Mouse (Mus musculus): ENCODE measurements around the gene Ell. TPM values are rescaled to one million over a fixed set of nuclear protein-coding genes. Genes with fewer than 3 reads are reported as not detected.

Ell gene
- polyA plus RNA-seq, 1 experiment from 2014 or later: 9.7 TPM

- H3K4me3 ChIP-seq (replicated peaks): peak overlapping the region; percentile 32
- H3K36me3 ChIP-seq: no peaks in the 10 kb centered on the region
- H3K4me1 ChIP-seq (replicated peaks): peaks cover 99% of the 10 kb centered on the region
- H3K9me3 ChIP-seq (replicated peaks): no peaks in the 10 kb centered on the region
- WGBS (ENCODE audit: insufficient replicate concordance): 3% methylated on average over 9 of the region's 9 CpGs
- H3K27ac ChIP-seq: peak overlapping the region; percentile 92
- H3K9ac ChIP-seq: peak overlapping the region; percentile 67
- peak; percentile 82 for ATAC-seq (ENCODE audit: low read depth)
- peak overlapping the region; percentile 59 for H3K4me2 ChIP-seq
- peak; percentile 93 for DNase-seq
- H3K27me3 ChIP-seq: no peaks in the 10 kb centered on the region
Measured at GRCm38 (mm10) chr8:70618888-70619334, 79.7 kb downstream of the Ell start.

- Histone ChIP-seq H3K9me3 (replicated peaks) (no peaks in the 10 kb centered on the region), H3K4me1 (replicated peaks) (peaks cover 85% of the 10 kb centered on the region), H3K27me3 (no peaks in the 10 kb centered on the region), H3K4me3 (replicated peaks) (no peak overlapping the region), H3K4me2 (peak overlapping the region; percentile 49), H3K36me3 (no peaks in the 10 kb centered on the region), H3K9ac (peak overlapping the region; percentile 54), H3K27ac (peak overlapping the region; percentile 92)
- ATAC-seq (ENCODE audit: low read depth): peak; percentile 77
- 11% methylated on average over 3 of the region's 3 CpGs for WGBS (ENCODE audit: insufficient replicate concordance)
- peak; percentile 79 for DNase-seq
Measured at GRCm38 (mm10) chr8:70622220-70622619, 83.0 kb downstream of the Ell start.

GRCm38 (mm10) chr8:70625104-70625503 lies 85.8 kb downstream of the Ell start:
- peaks cover 68% of the 10 kb centered on the region for H3K4me1 ChIP-seq (replicated peaks)
- H3K4me2 ChIP-seq: no peak overlapping the region
- WGBS (ENCODE audit: insufficient replicate concordance): 27% methylated on average over 5 of the region's 5 CpGs
- no peak overlapping the region for H3K4me3 ChIP-seq (replicated peaks)
- H3K27ac ChIP-seq: 0 out of 2 replicates have a peak overlapping the region, but pooled peaks have one; percentile 92
- ATAC-seq (ENCODE audit: low read depth) (no peak), DNase-seq (no peak)
- H3K9me3 ChIP-seq (replicated peaks): no peaks in the 10 kb centered on the region
- no peaks in the 10 kb centered on the region for H3K27me3 ChIP-seq
- no peaks in the 10 kb centered on the region for H3K36me3 ChIP-seq
- H3K9ac ChIP-seq: no peak overlapping the region

- peaks cover 63% of the 10 kb centered on the region for H3K4me1 ChIP-seq (replicated peaks)
- WGBS (ENCODE audit: insufficient replicate concordance): 72% methylated on average over 5 of the region's 5 CpGs
- ATAC-seq (ENCODE audit: low read depth) (no peak), DNase-seq (no peak)
- no peak overlapping the region for H3K27ac ChIP-seq
- no peak overlapping the region for H3K9ac ChIP-seq
- H3K4me2 ChIP-seq: no peak overlapping the region
- H3K36me3 ChIP-seq: no peaks in the 10 kb centered on the region
- peaks cover 10% of the 10 kb centered on the region for H3K27me3 ChIP-seq
- H3K9me3 ChIP-seq (replicated peaks): no peaks in the 10 kb centered on the region
- no peak overlapping the region for H3K4me3 ChIP-seq (replicated peaks)
Measured at GRCm38 (mm10) chr8:70627041-70627440, 87.8 kb downstream of the Ell start.

- DNase-seq (no peak), ATAC-seq (ENCODE audit: low read depth) (no peak)
- H3K4me1 ChIP-seq (replicated peaks): peaks cover 58% of the 10 kb centered on the region
- H3K4me2 ChIP-seq: peak overlapping the region; percentile 89
- 61% methylated on average over 7 of the region's 7 CpGs for WGBS (ENCODE audit: insufficient replicate concordance)
- peak overlapping the region; percentile 85 for H3K27ac ChIP-seq
- H3K4me3 ChIP-seq (replicated peaks): peak overlapping the region; percentile 65
- no peaks in the 10 kb centered on the region for H3K36me3 ChIP-seq
- no peaks in the 10 kb centered on the region for H3K9me3 ChIP-seq (replicated peaks)
- peaks cover 10% of the 10 kb centered on the region for H3K27me3 ChIP-seq
- peak overlapping the region; percentile 70 for H3K9ac ChIP-seq
Measured at GRCm38 (mm10) chr8:70628986-70629490, 89.8 kb downstream of the Ell start.

GRCm38 (mm10) chr8:70629574-70630531 lies 90.6 kb downstream of the Ell start:
- DNase-seq (peak; percentile 81), ATAC-seq (ENCODE audit: low read depth) (peak; percentile 78)
- H3K9me3 ChIP-seq (replicated peaks): no peaks in the 10 kb centered on the region
- H3K36me3 ChIP-seq: no peaks in the 10 kb centered on the region
- peak overlapping the region; percentile 70 for H3K9ac ChIP-seq
- peak overlapping the region; percentile 85 for H3K27ac ChIP-seq
- peaks cover 58% of the 10 kb centered on the region for H3K4me1 ChIP-seq (replicated peaks)
- H3K27me3 ChIP-seq: peaks cover 10% of the 10 kb centered on the region
- peak overlapping the region; percentile 65 for H3K4me3 ChIP-seq (replicated peaks)
- H3K4me2 ChIP-seq: peak overlapping the region; percentile 89
- under 1% methylated on average over 60 of the region's 60 CpGs for WGBS (ENCODE audit: insufficient replicate concordance)

- H3K9ac ChIP-seq: peak overlapping the region; percentile 70
- peak overlapping the region; percentile 85 for H3K27ac ChIP-seq
- WGBS (ENCODE audit: insufficient replicate concordance): 12% methylated on average over 22 of the region's 22 CpGs
- DNase-seq (no peak), ATAC-seq (ENCODE audit: low read depth) (peak; percentile 53)
- peak overlapping the region; percentile 65 for H3K4me3 ChIP-seq (replicated peaks)
- no peaks in the 10 kb centered on the region for H3K9me3 ChIP-seq (replicated peaks)
- H3K36me3 ChIP-seq: no peaks in the 10 kb centered on the region
- H3K4me2 ChIP-seq: peak overlapping the region; percentile 89
- H3K27me3 ChIP-seq: peaks cover 10% of the 10 kb centered on the region
- peaks cover 61% of the 10 kb centered on the region for H3K4me1 ChIP-seq (replicated peaks)
Measured at GRCm38 (mm10) chr8:70630532-70631381, 91.5 kb downstream of the Ell start.

- H3K4me2 ChIP-seq: peak overlapping the region; percentile 89
- H3K9ac ChIP-seq: peak overlapping the region; percentile 70
- 13% methylated on average over 22 of the region's 24 CpGs for WGBS (ENCODE audit: insufficient replicate concordance)
- DNase-seq: no peak
- peak overlapping the region; percentile 65 for H3K4me3 ChIP-seq (replicated peaks)
- no peaks in the 10 kb centered on the region for H3K36me3 ChIP-seq
- H3K27me3 ChIP-seq: peaks cover 10% of the 10 kb centered on the region
- H3K4me1 ChIP-seq (replicated peaks): peaks cover 68% of the 10 kb centered on the region
- ATAC-seq (ENCODE audit: low read depth): peak; percentile 2; the same call in 1 of the 2 replicates
- peak overlapping the region; percentile 85 for H3K27ac ChIP-seq
- H3K9me3 ChIP-seq (replicated peaks): no peaks in the 10 kb centered on the region
Measured at GRCm38 (mm10) chr8:70631436-70631835, 92.2 kb downstream of the Ell start.

- 71% methylated on average over 6 of the region's 6 CpGs for WGBS (ENCODE audit: insufficient replicate concordance)
- ATAC-seq (ENCODE audit: low read depth): peak; percentile 3; the same call in 1 of the 2 replicates
- peaks cover 74% of the 10 kb centered on the region for H3K4me1 ChIP-seq (replicated peaks)
- H3K27me3 ChIP-seq: peaks cover 10% of the 10 kb centered on the region
- no peak for DNase-seq
- H3K9me3 ChIP-seq (replicated peaks): no peaks in the 10 kb centered on the region
- peak within 1 kb of the TSS; percentile 65 for H3K4me3 ChIP-seq (replicated peaks)
- H3K4me2 ChIP-seq: peak within 1 kb of the TSS; percentile 89
- peak within 1 kb of the TSS; percentile 85 for H3K27ac ChIP-seq
- H3K36me3 ChIP-seq: no peaks in the 10 kb centered on the region
- peak within 1 kb of the TSS; percentile 70 for H3K9ac ChIP-seq
Measured at GRCm38 (mm10) chr8:70632346-70632892, 93.2 kb downstream of the Ell start, which contains the start of gene Gdf15. Gdf15 (minus strand) TSS chr8:70632456.

GRCm38 (mm10) chr8:70634066-70634465 lies 94.8 kb downstream of the Ell start:
- Histone ChIP-seq H3K4me1 (replicated peaks) (peaks cover 88% of the 10 kb centered on the region), H3K9me3 (replicated peaks) (no peaks in the 10 kb centered on the region), H3K36me3 (no peaks in the 10 kb centered on the region), H3K27ac (peak overlapping the region; percentile 80), H3K4me3 (replicated peaks) (no peak overlapping the region), H3K9ac (0 out of 2 replicates have a peak overlapping the region, but pooled peaks have one; percentile 40), H3K4me2 (no peak overlapping the region), H3K27me3 (peaks cover 10% of the 10 kb centered on the region)
- 46% methylated on average over 6 of the region's 6 CpGs for WGBS (ENCODE audit: insufficient replicate concordance)
- DNase-seq (no peak), ATAC-seq (ENCODE audit: low read depth) (no peak)
